Mouse (Mus musculus): ENCODE data around the gene Mapk12.

- TF ChIP-seq MAFK (IDR thresholded peaks at IDR 0.05; ENCODE audit: insufficient read depth, low read depth, low read length) (no peak), ZNF384 (IDR thresholded peaks at IDR 0.05; ENCODE audit: low read depth, low read length) (no peak)
Measured at GRCm38 (mm10) chr15:89127364-89127940, 13.1 kb downstream of the Mapk12 start.
